Mouse (Mus musculus) cerebellum, postnatal 14 days (tissue): ENCODE results near the gene Fam117a.

ENCODE experiments used
- DNase-seq, 2 experiments: peaks; one replicate each; pipeline ENCODE4 v3.0.0; 2021; ENCODE audit warnings: mixed read lengths in 2 of 2

The Fam117a gene

GRCm38 (mm10) chr11:95333209-95333608 is 3.6 kb upstream of the Fam117a start:
- no peak for DNase-seq

DNA sequence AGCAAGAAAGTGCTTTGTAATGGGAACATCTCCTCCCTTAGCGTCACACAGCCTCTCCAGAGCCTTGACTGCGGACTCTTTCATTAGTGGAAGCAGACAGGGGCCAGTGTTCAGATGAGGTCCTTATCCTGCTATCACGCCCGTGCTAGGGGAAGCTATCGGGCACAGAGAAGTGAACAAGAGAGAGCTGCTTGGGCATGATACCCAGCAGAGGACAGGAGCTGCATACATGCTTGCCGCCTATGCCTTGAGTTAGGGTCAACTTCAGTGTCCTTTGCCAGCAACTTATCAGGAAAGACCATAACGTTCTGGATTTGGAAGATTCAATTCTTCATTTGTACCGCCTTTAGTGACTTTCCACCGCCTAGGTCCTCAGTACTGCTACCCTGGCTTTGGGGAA is 3.0 kb upstream of the Fam117a start:
- no peak for DNase-seq

DNA sequence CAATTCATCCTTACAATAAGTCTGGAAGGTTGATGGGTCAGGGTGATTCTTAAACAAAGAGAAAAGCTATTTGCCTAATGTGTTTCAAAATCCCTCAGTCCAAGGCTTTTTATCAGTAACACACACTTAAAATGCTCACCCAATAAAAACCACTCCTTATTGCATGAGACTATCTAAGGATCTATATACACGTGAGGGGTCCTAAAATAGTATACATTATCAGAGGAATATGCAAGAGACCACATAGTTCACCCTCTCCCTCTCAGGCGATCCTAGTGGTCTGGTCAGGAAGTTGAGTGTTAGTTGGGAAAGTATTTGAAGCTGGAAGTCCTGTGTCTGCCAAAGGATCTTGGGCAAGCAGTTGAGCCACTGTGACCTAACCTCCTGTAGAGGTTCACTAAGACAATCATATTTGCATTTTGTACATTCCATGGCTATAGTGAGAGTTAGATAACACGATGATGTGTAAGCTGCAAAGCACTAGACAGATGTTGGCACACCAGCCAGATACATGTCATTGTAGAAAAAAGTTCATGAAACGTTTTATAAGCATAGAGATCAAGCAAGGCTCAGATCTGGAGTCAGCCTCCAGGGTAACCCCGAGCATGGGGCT is 2.3 kb upstream of the Fam117a start:
- DNase-seq, result no peak

DNA sequence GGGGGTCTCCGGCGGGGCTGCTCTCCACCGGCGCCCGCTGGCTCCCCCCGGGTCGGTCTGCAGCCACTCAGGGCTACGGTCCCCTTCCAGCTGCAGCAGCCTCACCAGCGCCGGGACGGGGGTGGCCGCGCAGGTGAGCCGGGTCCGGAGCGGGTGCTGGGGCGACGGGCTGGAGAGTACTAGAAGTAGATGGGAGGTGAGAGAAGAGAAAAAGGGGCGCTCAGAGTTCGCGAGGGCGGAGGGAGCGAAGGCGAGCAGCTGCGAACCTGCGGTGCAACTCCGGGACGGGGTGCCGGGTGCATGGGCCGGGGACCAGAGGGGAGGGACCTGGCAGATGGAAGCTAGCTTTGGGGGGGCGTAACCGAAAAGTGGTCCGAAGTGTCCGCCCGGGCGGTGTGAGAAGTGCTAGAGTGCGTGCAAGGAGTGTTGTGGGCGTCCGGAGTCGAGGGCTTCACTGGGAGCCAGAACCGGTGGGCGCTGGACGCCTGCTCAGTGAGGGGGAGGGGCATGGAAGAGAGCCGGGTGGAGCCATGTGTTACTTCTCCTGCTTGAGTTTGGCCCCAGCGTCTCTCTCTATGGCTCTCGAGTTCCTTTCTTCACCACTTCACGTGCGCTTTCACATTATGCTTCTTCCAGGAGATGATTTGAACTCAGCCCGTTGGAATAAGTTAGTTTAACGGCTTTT is 453 bp downstream of the Fam117a start:
- peak; percentile 43 to 55 for DNase-seq

GRCm38 (mm10) chr11:95337846-95338342 is 1.1 kb downstream of the Fam117a start:
- no peak for DNase-seq

DNA sequence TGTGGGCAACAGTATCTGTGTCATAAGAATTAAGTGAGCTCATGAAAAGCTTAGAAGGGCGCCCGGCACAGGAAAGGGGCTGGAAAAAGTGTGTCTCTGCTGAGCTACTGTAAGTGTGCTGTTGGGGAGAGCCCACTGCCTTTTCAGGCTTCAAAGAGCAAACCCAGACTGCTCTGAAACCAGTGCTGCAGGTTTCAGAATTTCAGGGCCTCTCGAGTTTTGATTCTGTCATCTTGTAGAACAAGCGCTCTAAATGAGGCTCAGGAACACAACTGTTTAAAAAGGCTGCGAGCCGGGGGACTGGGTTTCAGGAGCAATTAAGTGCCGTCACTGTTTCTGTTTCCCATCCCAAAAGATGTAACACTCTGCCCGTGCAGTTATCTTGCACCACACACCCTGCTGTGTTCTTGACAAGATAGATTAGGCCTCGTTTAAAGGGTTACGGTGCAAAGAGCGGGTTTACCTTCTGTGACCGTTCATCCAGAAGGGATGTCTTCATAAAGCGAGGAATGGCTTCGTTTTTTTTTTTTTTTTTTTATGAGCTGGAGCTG is 2.7 kb downstream of the Fam117a start:
- no peak for DNase-seq

- DNase-seq, result no peak
Observed at GRCm38 (mm10) chr11:95340259-95340658, 3.4 kb downstream of the Fam117a start.

- DNase-seq, result no peak
Observed at GRCm38 (mm10) chr11:95340664-95341063, 3.8 kb downstream of the Fam117a start.

DNA sequence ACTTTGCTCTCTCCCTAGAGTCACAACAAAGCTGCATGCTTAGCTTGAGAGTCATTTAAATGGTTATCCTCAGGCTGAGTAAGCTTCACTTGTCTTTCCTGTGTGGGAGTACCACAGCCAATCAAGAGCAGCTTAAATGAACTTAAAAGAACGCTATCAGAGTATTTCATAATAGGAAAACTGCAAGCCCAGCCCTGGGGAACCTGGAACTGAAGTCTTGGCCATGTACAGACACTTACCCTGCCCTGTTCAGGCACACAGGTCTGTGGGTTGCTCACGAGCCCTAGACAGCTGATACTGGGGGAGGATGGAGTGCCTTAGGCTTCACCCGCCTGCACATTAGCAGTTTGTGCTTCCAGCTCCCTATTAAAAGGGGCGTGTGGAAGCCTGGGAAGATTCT is 6.4 kb downstream of the Fam117a start:
- no peak for DNase-seq

- DNase-seq, result no peak
Observed at GRCm38 (mm10) chr11:95344181-95344580, 7.4 kb downstream of the Fam117a start.

- peak in 1 of 2 experiments; percentile 11 for DNase-seq
Observed at GRCm38 (mm10) chr11:95350289-95350688, 13.5 kb downstream of the Fam117a start.

GRCm38 (mm10) chr11:95350960-95351359 is 14.1 kb downstream of the Fam117a start:
- DNase-seq, result no peak

GRCm38 (mm10) chr11:95352686-95353085 is 15.9 kb downstream of the Fam117a start:
- DNase-seq, result no peak

DNA sequence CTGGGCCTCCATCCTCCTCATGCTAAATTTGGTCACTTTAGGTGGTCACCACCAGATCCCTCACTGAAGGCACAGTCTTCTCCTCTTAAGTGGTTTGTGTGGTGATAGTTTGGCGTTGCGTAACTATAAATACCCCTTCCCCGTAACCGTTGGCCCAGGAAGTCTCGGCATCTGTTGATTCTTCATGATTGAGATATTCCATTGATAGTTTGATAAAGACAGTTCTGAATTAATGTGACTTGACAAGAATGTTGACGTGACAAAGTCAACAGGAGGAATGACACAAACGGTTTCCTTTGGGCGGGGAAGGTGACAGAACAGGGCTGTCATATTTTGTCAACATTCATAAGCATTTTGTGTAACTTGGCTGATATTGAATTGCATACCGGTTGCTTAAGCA is 16.4 kb downstream of the Fam117a start:
- no peak for DNase-seq

- DNase-seq, result no peak
Observed at GRCm38 (mm10) chr11:95354228-95354944, 17.6 kb downstream of the Fam117a start.

DNA sequence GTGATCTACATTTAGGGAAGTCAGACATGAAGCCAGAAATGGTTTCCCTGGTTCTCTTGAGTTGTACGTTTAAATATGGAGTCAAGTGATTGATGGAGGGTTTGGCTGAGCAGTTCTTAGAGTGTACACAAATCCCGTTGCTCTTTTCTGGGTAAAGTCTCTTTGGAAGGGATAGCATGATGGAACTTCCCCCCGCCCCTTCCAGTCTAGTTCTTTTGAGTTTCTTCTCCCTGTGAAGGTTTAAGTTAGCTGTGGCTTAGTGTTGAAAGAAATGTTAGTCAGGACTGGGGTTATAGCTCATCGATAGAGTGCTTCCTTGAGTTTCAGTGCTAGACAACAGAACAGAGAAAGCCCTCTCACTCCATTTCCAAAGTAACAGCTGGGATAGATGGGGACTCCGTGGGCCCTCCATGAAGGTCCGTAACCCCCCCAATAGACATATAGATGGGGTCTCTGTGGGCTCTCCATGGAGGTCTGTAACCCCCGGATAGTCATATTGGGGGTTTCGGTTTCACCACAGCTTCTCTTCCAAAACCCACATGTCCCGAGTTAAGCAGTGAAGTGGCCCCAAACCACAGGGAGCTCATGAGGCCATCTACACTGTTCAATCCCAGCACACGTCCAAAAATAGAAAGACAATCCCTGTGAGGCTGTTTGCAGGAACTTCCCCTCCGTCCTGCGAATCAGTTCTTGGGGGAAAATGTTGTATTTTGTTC is 18.3 kb downstream of the Fam117a start:
- DNase-seq, result no peak

DNA sequence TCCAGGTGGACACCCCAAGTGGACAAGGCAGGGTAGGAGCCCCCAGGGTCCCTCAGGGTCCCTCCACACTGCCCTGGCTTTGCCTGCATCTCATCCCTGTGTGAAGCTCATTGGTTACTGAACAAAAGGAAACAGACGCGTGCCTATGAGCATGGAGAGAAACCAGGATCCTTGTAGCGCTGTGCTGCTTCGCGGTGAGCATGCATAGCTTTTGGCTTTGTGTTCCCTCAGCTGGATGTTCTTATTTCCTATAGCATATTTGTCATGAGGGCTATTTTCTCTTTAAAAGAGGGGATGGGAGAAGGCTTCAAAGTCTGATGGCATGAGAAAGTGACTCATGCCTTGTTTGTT is 18.8 kb downstream of the Fam117a start:
- DNase-seq, result no peak

GRCm38 (mm10) chr11:95356039-95356438 is 19.2 kb downstream of the Fam117a start:
- DNase-seq, result no peak

DNA sequence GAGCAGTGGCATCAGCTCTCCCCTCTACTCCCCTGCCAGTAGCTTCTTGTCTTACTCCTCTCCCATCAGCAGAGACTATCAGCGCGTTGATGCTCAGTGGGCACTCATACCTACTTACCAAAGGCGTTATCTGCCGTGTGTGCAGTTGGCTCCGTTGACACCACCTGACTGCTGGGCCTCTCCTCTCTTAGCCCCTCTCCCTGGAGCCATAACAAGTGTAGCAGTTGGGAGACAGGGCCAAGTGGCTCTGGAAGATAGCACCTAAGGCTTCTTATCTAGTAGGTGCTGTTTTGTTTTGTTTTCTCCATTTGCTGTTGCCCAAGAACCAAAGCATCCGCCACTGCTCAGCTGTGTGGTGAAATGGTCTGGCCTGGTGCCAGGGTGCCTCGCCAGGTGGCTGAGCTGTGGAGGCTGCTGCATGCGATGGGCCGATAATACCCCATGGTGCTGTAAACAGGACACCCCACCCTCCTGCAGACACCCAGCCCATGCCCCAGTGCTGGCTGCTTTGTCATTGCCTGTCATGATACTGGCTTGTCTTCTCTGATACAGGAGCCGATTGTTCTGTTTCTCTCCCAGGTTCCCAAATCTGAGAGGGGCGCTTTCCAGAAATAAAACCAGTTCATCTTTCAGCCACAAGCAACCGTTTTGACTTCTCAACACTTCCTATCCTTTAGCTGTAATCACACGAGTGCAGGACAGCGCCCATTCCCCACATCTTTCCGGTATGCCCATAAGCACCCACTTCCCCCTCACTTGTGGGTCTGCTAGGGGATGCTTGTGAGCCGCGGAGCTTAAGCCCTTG is 19.9 kb downstream of the Fam117a start:
- peak; percentile 58 to 71 for DNase-seq

- DNase-seq, result no peak
Observed at GRCm38 (mm10) chr11:95358263-95358662, 21.4 kb downstream of the Fam117a start.

GRCm38 (mm10) chr11:95364388-95364787 is 27.6 kb downstream of the Fam117a start:
- no peak for DNase-seq

- peak in 1 of 2 experiments; percentile 44 for DNase-seq
Observed at GRCm38 (mm10) chr11:95365596-95365995, 28.8 kb downstream of the Fam117a start.
